Mouse (Mus musculus) kidney, embryonic 16.5 days (tissue): Measurements from ENCODE around the gene Uggt2. TPM values are rescaled to one million over a fixed set of nuclear protein-coding genes. Genes with fewer than 3 reads are reported as not detected.

Experiments used
- ATAC-seq: fragments of 200-750 bp; cut with Nextera tagmentation; 2 replicates; pipeline ENCODE4 v1.8.0; 2017; ENCODE audit warnings: moderate TSS enrichment; ENCODE audit not compliant: low FRiP score, low TSS enrichment
- H3K27ac ChIP-seq: fragments of 300-500 bp; sonication (generic); 2 replicates; pipeline ENCODE4 v1.5.1; 2014; ENCODE audit warnings: low read length
- H3K27me3 ChIP-seq: fragments of 300-500 bp; sonication (generic); 2 replicates; pipeline ENCODE4 v1.6.1; 2014; ENCODE audit warnings: low read length, control low read depth, mixed read lengths; ENCODE audit not compliant: insufficient read depth
- H3K36me3 ChIP-seq: fragments of 300-500 bp; sonication (generic); 2 replicates; pipeline ENCODE4 v1.6.1; 2014; ENCODE audit warnings: low read length, control low read depth, mixed read lengths; ENCODE audit not compliant: insufficient read depth
- H3K4me1 ChIP-seq: fragments of 300-500 bp; sonication (generic); 2 replicates; pipeline ENCODE4 v1.6.1; 2014; ENCODE audit warnings: low read length, control low read depth, mixed read lengths; ENCODE audit not compliant: insufficient read depth
- H3K4me2 ChIP-seq: fragments of 300-500 bp; sonication (generic); replicated peaks from 2 replicates; pipeline ENCODE4 v1.6.1; 2014; ENCODE audit warnings: low read depth, low read length
- H3K4me3 ChIP-seq: fragments of 300-500 bp; sonication (generic); 2 replicates; pipeline ENCODE4 v1.5.1; 2014; ENCODE audit warnings: mild to moderate bottlenecking, low read length
- H3K9ac ChIP-seq: fragments of 300-500 bp; sonication (generic); replicated peaks from 2 replicates; pipeline ENCODE4 v1.6.1; 2014; ENCODE audit warnings: low read length
- H3K9me3 ChIP-seq: fragments of 300-500 bp; sonication (generic); 2 replicates; pipeline ENCODE4 v1.6.1; 2016; ENCODE audit warnings: low read length, control low read depth
- WGBS: fragments of 180-500 bp; shearing (Covaris S2); extraction: QIAGEN DNeasy Blood & Tissue Kit; methylation state at CpG from one replicate; pipeline ENCODE4 v1.1.7; 2014; 5-methylcytosine and 5-hydroxymethylcytosine counted together
- polyA plus RNA-seq: library from polyadenylated mRNA; unstranded; fragments of >200 nt; fragmentation: Nextera tagmentation; extraction: Ambion mirVana; gene quantifications from 2 replicates; pipeline ENCODE4 v1.2.1, GENCODE M21; 2015

The Uggt2 gene
- polyA plus RNA-seq, 1 experiment from 2014 or later, result 12.2 TPM

- ATAC-seq, result no peak
- H3K9me3 ChIP-seq, result no peaks in the 10 kb centered on the region
- no peak overlapping the region for H3K27ac ChIP-seq
- H3K27me3 ChIP-seq, result no peaks in the 10 kb centered on the region
- no peak overlapping the region for H3K9ac ChIP-seq
- H3K4me1 ChIP-seq, result no peaks in the 10 kb centered on the region
- no peak overlapping the region for H3K4me3 ChIP-seq
- peaks cover 58% of the 10 kb centered on the region for H3K36me3 ChIP-seq
- 88% methylated on average over 6 of the region's 6 CpGs for WGBS
- H3K4me2 ChIP-seq, result no peak overlapping the region
These were observed 127.0 kb downstream of the Uggt2 start for GRCm38 (mm10) chr14:118972268-118972667.

- Histone ChIP-seq H3K9ac (no peak overlapping the region), H3K4me3 (no peak overlapping the region), H3K4me2 (no peak overlapping the region), H3K36me3 (peaks cover 39% of the 10 kb centered on the region), H3K27me3 (no peaks in the 10 kb centered on the region), H3K4me1 (no peaks in the 10 kb centered on the region), H3K27ac (no peak overlapping the region), H3K9me3 (no peaks in the 10 kb centered on the region)
- ATAC-seq, result no peak
- WGBS, result 86% methylated on average over 7 of the region's 7 CpGs
These were observed 131.6 kb downstream of the Uggt2 start for GRCm38 (mm10) chr14:118967646-118968045.

DNA sequence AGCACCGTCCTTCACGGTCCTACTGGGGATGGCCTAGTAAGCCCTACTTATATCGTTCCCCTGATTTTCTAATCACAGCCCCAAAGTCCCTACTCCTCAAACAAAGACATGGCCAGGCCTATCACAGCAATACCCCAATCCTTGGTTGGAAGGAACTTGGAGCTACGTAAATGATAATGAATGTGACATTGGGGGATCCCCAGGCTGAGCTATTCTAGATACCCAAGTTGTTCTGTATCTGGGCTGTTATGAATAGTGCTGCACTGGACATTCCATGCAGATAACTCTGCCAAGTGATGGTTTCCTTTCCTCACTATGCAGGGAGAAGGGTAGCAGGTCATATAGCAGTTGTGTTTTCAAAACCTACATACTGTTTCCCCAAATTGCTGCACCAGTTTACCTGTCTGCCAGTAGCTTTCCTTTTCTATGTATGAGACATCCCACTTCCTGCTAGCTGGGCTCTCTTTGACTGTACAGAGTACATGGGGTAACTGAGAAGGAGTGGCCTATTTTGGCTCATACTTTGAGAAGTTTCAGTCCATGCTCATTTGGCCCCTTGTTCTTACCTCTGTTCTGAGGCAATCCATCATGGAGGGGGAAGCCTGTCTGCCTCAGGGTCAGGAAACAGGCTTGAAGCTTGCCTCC lies 133.8 kb downstream of the Uggt2 start:
- ATAC-seq, result no peak
- Histone ChIP-seq H3K36me3 (peaks cover 35% of the 10 kb centered on the region), H3K27me3 (no peaks in the 10 kb centered on the region), H3K4me2 (no peak overlapping the region), H3K27ac (no peak overlapping the region), H3K9ac (no peak overlapping the region), H3K9me3 (no peaks in the 10 kb centered on the region), H3K4me3 (no peak overlapping the region), H3K4me1 (no peaks in the 10 kb centered on the region)
- WGBS, result 90% methylated on average over 4 of the region's 4 CpGs

DNA sequence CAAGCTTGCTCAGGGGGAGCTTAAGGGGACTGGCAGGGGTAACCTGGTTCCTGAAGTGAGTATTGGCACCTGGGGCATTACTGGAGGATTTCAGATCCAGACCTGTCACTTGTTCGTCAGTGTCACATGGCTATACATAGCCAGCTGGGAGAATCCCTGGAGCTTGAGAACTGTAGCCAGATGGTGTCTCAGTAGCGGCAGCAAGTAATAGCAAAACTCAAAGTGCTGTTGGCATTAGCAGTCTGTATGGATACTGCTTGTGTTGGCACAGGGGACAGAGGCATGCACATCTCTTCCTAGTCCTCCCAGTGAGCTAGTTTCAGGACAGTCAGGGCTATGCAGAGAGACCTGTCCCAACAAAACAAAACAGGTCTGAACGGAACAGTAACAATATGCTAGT lies 141.2 kb downstream of the Uggt2 start:
- no peak for ATAC-seq
- Histone ChIP-seq H3K36me3 (peaks cover 50% of the 10 kb centered on the region), H3K4me1 (no peaks in the 10 kb centered on the region), H3K27ac (no peak overlapping the region), H3K4me3 (no peak overlapping the region), H3K4me2 (no peak overlapping the region), H3K27me3 (no peaks in the 10 kb centered on the region), H3K9me3 (no peaks in the 10 kb centered on the region), H3K9ac (no peak overlapping the region)
- 91% methylated on average over 3 of the region's 3 CpGs for WGBS

- no peaks in the 10 kb centered on the region for H3K27me3 ChIP-seq
- ATAC-seq, result no peak
- H3K9ac ChIP-seq, result no peak overlapping the region
- no peak overlapping the region for H3K27ac ChIP-seq
- peaks cover 19% of the 10 kb centered on the region for H3K36me3 ChIP-seq
- H3K4me2 ChIP-seq, result no peak overlapping the region
- no peaks in the 10 kb centered on the region for H3K9me3 ChIP-seq
- no peaks in the 10 kb centered on the region for H3K4me1 ChIP-seq
- 93% methylated on average over 9 of the region's 9 CpGs for WGBS
- H3K4me3 ChIP-seq, result no peak overlapping the region
These were observed 147.2 kb downstream of the Uggt2 start for GRCm38 (mm10) chr14:118951912-118952583.

- 87% methylated on average over 1 of the region's 1 CpGs for WGBS
These were observed 150.4 kb downstream of the Uggt2 start for GRCm38 (mm10) chr14:118948841-118949240.

GRCm38 (mm10) chr14:118944702-118945101 lies 154.5 kb downstream of the Uggt2 start:
- Histone ChIP-seq H3K4me2 (no peak overlapping the region), H3K9me3 (no peaks in the 10 kb centered on the region), H3K9ac (no peak overlapping the region), H3K4me1 (peaks cover 8% of the 10 kb centered on the region; the same call in 1 of the 2 replicates), H3K27ac (no peak overlapping the region), H3K36me3 (no peaks in the 10 kb centered on the region), H3K27me3 (no peaks in the 10 kb centered on the region), H3K4me3 (no peak overlapping the region)
- no peak for ATAC-seq
- WGBS, result 71% methylated on average over 2 of the region's 2 CpGs

More at GRCm38 (mm10) chr14:118948841-118949240, 150.4 kb downstream of the Uggt2 start:
- Histone ChIP-seq H3K4me1 (no peaks in the 10 kb centered on the region), H3K4me2 (no peak overlapping the region), H3K27ac (no peak overlapping the region), H3K27me3 (no peaks in the 10 kb centered on the region), H3K9ac (no peak overlapping the region), H3K9me3 (no peaks in the 10 kb centered on the region), H3K36me3 (peaks cover 5% of the 10 kb centered on the region), H3K4me3 (no peak overlapping the region)
- ATAC-seq, result no peak

DNA sequence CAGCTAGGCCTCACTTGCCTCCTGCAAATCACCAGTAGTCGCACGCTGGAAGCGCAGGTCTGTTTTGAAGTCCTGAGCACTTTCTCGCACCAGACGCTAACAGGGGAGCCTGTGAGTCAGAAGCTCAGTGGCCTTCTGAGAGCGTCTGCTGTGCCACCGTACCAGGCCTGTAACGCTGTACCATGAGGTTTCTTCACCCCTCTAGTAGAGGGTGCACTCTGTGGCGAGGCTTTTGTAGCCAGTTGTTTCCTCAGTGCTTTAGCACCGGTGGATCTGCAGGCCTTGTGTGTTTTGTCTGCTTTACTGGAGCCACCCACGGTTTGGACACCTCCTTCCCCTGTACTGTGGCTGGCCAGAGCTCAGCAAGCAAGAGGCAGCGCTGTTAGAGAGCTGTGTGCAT lies 157.2 kb downstream of the Uggt2 start:
- Histone ChIP-seq H3K4me3 (no peak overlapping the region), H3K9me3 (no peaks in the 10 kb centered on the region), H3K36me3 (no peaks in the 10 kb centered on the region), H3K27me3 (no peaks in the 10 kb centered on the region), H3K4me2 (no peak overlapping the region), H3K9ac (0 out of 2 replicates have a peak overlapping the region, but pooled peaks have one; percentile 38), H3K27ac (0 out of 2 replicates have a peak overlapping the region, but pooled peaks have one; percentile 4), H3K4me1 (peaks cover 21% of the 10 kb centered on the region)
- no peak for ATAC-seq
- 58% methylated on average over 12 of the region's 12 CpGs for WGBS

DNA sequence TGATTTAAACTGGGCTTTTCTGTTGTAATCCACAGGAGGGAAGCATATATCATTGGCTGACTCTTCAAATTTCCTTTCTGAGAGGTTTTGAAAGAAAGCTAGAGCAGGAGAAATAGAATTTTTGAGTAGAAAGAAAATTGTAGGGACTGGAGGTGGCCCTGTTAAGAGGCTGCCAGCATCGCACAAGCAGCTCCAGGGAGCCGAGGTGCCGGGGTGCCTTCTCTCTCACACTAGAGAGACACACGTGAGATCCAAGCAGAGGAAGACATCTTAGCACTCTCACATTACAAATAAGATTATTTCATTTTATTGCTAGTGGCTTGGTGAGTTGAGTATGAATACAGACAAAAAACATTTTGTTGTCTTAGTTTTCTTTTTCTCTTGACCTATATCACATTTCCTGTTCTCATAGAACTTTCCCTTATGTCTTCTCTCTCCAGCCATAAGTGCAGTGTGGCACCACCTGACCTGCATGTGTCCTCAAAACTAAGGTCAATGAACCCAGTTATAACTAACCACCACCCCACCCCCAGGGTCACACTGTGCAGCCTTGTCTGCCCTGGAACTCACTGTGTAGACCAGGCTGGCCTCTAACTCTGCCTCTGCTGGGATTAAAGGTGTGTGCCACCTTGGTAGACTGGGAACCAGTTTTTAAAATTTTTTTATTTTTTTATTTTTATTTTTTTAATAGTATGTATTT lies 158.3 kb downstream of the Uggt2 start:
- H3K27me3 ChIP-seq, result no peaks in the 10 kb centered on the region
- WGBS, result 76% methylated on average over 4 of the region's 4 CpGs
- no peak overlapping the region for H3K9ac ChIP-seq
- H3K4me2 ChIP-seq, result no peak overlapping the region
- no peak overlapping the region for H3K4me3 ChIP-seq
- H3K4me1 ChIP-seq, result peaks cover 25% of the 10 kb centered on the region
- no peaks in the 10 kb centered on the region for H3K9me3 ChIP-seq
- H3K36me3 ChIP-seq, result no peaks in the 10 kb centered on the region
- no peak for ATAC-seq
- no peak overlapping the region for H3K27ac ChIP-seq

- Histone ChIP-seq H3K4me2 (peak overlapping the region; percentile 68), H3K9ac (peak overlapping the region; percentile 98), H3K9me3 (no peaks in the 10 kb centered on the region), H3K27ac (no peak overlapping the region; the same call in 1 of the 2 replicates), H3K4me1 (peaks cover 25% of the 10 kb centered on the region), H3K36me3 (no peaks in the 10 kb centered on the region), H3K27me3 (no peaks in the 10 kb centered on the region), H3K4me3 (peak overlapping the region; percentile 99)
- WGBS, result 2% methylated on average over 7 of the region's 7 CpGs
- ATAC-seq, result no peak
These were observed 160.7 kb downstream of the Uggt2 start for GRCm38 (mm10) chr14:118938551-118938950.
